Mouse (Mus musculus): ENCODE data around the gene Mertk. TPM values are rescaled to one million over a fixed set of nuclear protein-coding genes. Genes with fewer than 3 reads are reported as not detected.

Mertk gene
- total RNA-seq, 2 experiments from 2014 or later: 9.1 to 15.4 TPM

DNA sequence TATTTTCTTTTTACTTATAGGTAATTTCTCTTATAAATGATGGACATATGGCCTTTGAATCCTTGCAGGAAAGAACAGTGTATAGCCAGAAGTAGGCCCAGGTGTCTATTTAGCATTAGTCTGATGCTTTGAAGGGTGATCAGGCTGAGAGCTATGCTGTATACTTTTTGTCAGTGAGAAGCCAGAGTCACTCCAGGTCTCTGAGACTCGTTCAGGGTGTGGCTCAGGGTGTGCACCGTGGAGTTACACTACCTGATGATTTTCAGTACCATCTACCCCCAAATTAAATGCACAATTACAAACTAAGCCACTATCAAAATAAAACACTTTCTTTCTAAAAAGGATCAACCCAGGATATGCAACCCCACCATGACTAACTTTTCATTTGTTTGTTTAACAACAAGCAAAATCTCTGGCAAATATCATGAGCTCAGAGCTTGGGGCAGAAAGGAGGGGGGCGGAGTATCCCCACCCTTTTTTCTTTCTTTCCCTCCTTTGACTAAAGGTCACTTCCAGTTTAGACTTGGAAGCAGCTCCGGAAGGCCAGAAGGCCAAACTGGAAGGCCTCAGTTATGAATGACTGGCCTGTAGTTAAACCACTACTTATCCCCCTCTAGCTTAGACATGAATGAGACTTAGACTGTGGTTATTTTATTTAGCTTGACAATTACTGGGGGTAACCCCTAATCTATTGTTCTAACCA is 69.9 kb downstream of the Mertk start:
- DNase-seq: no peak

DNA sequence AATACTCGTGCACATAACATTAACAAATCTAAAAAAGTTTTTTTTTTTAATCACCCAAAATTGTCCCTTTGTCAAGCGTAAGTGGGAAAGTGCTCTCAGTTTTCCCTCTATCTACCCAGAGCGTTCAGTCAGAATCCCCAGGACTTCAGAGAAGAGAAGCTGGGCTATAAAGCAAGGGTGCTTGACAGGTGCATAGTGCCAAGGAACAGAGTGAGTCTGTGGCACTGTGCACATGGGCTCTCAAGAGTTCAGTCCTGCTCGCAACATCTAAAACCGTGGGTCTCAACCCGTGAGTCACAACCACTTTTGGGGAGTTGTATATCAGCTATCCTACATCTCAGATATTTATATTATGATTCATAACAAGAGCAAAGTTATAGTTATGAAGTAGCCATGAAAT is 71.8 kb downstream of the Mertk start:
- no peak for DNase-seq

DNA sequence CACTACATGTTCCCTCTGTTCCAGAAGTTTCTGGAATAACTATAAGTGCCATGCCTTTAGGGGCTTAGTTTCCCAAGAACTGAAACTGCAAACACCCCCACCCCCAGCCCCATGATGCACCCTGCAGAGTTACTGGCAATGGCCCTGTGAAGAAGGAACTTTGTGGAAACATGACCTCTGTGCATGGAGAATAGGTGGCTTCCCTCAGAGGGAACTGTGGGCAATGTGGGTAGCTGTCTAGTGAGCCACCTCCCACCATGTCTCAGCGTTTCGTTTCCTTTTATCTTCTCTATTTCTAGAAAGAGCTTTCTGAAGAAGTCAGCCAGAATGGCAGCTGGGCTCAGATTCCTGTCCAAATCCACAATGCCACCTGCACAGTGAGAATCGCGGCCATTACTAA is 72.3 kb downstream of the Mertk start:
- DNase-seq: no peak

DNA sequence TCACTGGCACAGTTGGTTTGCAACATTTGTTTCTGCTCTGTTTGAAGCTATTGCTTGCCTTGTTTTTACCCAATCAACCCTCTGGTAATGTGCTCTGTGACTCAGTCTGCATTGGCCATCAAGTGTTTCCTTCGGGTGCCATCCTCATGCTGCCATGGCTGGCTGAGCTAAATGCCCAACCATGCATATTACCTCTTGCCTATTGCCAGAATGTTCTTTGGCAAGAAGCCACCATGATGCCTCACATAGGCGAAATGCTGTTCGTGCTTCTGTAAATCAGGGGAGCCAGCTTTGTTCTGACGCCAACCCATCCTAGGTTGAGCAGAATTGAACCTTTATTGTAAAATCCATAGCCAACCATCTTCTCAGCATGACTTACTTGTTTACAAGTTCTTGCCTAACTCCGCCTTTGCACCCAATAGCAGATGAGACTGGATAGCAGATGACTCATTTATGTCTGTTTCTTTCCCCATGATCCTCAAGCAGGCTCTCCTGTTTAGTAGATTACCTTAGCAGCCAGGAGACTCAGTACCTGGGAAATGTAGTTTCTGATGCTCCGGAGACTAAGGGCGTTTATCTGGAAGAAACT is 73.1 kb downstream of the Mertk start:
- no peak for DNase-seq

DNA sequence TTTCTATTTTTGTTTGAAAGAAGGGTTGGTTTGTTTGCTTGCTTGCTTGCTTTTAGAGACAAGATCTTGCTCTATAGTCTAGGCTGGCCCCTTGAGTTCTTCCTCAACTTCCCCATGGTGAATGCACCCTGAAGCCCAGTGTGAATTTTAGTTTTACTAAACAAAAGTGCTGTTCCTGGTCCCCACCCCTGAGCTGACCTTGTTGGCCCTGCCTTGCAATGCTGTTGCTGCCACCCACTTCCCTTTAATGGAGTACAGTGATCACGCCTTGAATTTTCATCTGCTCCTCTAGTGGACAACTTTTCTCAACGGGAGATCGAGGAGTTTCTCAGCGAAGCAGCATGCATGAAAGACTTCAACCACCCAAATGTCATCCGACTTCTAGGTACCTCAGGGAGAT is 83.5 kb downstream of the Mertk start:
- no peak for DNase-seq

DNA sequence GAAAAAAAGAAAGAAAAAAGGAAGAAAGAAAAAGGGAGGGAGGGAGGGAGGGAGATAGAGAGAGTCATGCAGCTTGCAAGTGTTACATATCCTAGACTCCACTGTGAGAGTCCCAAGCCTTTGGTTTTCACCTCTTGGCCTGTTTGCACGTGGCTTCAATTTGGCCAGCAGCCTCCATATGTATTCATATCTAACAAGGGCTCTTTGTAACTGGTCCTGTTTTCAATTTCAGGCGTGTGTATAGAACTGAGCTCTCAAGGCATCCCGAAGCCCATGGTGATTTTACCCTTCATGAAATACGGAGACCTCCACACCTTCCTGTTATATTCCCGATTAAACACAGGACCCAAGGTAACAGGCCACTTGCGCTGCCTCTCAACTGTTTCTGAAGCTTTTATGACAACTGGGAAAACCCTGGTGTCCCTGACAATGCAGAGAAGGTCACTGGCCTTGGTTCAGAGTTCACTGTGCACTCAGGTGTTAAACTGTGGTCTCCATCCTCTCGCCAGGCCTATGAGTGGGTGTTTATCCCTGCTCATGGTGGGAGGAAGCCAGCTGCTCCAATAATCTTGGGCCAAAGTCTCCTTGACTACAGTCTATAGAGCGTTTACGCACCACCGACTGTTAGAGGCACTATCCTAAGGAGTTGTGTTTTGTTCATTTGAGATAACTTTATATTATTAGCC is 85.0 kb downstream of the Mertk start:
- DNase-seq: no peak

DNA sequence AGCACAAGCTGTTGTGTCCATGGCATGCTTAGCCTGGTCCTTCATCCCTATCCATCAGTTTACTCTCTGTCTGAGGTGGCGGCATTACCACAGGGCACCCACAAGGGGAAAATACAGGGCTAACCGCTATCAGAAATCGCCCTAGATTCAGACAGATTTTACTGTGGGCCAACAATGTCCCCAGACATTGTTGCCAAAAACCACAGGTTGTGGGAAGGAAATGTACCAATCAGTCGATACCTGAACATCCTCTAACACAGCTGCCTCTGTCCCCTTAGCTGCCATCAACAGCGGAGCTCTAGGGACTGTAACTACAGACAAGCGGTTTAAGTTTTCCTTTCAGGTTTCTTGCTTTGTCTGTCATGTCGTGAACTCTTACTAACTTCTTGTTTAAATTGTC is 86.1 kb downstream of the Mertk start:
- DNase-seq: no peak

DNA sequence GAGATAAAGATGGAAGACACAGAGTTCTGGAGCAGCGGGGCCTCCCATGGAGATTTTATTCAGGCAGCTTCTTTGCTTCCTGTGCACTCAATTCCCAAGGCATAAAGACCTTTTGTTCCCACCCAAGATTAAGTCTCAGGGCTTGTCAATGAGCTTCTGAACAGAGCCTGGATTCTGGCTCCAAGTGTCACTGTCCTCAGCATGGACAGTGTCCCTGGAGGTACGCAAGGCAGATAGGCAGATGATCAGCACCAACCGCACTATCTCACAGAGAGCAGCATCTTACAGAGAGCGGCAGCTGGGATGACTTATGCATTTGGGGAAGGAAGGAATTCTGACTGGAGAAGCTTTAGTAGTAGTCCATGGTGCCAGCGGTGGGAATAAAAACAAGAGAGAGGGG is 87.6 kb downstream of the Mertk start:
- DNase-seq: no peak

DNA sequence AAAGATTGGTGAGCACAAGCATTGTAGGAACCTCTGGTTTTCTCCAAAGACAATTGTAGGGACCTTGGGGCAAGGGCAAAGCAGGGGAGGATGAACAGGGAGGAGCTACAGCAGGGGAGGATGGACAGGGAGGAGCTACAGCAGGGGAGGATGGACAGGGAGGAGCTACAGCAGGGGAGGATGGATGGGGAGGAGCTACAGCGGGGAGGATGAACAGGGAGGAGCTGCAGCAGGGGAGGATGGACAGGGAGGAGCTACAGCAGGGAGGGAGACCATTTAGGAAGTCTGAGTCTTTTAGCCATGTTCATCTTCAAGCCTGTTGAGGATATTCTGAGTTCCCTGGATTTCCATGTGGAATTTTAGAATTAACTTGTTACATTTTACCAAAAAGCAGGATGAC is 88.0 kb downstream of the Mertk start:
- DNase-seq: no peak

DNA sequence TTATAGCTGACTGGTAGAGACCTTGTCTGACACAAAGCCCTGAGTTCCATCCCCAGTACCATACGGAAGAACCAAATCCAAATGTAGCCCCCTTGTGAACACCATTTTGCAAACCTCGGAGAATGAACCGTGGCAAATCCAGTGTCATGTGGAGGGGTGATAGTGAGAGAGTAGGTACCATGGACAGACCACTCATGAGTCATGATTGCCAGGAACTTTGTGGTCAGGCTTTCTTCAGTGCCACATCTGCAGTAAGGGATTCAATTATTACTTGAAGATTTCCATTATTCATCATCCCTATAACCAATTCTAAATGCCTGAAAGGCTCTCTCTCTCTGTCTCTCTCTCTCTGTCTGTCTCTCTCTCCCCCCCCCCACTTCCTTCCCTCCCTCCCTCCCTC is 89.0 kb downstream of the Mertk start:
- DNase-seq: no peak

DNA sequence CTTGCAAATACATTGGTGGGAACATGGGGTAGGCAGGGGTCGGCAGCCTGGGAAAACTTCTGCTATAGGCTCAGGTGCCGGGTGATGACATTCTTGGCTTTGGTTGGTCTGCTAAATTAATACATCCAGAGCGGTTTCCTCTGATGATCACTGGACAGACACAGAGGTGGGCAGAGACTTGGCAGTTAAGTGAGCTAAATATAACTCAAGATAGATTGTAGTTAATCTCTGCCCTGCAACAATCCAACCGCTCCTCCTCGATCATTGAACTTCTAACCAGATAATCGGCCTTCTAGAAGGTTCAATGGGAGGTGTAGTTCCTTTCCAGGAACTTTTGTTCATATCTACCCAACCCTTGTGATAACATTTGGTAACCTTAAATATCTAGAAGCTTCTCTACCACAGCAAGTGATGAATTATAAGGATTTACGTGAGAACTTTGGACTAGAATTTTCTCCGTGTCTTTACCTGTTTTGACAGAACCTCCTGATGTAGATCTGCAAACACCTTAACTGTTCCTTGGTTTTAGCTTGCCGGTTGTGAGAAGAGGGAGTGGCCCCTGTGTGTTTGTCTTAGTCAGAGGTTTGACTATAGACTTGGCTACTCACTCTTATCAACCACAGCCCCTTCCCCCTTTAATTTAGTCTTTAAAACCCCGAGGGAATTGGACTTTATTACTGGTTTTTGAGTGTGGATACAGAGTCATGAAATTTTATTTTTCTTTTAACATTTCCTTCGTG is 92.3 kb downstream of the Mertk start:
- DNase-seq: no peak

DNA sequence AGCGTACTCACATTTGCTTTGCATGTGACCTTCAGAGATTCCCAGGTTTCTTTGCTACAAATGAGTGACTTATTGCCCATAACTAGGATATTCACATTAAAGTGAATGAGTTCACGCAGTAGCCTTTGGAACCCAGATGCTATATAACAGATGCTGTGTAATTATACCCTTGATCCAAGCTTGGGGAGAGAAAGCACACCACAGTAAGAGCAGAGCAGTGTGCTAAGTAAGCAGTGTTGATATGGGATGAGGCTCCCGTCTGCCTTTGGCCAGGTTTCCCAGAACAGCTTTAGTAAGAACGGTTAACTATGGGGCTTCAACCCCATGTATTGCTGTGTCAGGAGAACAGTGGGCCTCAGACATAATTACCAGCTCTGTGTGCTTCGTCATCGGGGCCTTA is 95.2 kb downstream of the Mertk start:
- DNase-seq: no peak

DNA sequence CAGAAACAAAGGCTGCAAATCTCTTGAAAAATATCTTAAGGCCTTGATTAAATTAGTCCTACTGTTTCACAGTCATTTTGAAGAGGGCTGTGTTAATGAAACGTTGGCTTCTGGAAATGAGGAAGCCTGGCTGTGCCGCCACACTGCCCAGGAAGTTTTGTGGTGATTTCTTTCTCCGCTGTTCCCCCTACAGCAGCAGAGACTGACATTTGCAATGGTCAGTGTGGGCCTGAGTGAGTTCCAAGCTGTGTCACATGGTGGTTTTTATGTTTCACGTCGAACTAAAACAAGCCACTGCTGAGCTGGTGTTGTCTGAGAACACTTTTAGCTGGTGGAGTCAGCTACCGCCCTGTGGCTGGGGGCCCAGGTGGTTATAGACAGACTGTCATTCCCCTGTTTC is 97.7 kb downstream of the Mertk start:
- no peak for DNase-seq

DNA sequence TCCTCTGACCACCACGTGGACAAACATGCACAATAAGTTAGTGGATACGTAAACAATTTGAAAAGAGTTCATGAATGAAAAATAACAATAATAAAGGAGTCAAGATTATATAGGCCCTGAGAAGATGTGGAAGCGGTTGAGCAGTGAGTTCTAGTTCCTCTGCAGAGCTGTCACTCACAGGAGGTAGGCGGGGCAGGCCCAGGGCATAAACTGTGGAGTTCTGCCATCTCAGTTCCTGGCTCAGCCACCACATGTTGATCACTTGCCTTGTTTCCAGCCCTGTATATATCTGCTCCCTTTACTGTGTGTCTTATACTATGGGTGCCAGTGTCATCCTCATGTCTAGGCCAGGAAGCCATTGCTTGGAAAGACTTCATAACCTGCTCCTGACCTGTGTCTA is 104.7 kb downstream of the Mertk start:
- peak in 1 of 2 experiments; percentile 10 for DNase-seq

DNA sequence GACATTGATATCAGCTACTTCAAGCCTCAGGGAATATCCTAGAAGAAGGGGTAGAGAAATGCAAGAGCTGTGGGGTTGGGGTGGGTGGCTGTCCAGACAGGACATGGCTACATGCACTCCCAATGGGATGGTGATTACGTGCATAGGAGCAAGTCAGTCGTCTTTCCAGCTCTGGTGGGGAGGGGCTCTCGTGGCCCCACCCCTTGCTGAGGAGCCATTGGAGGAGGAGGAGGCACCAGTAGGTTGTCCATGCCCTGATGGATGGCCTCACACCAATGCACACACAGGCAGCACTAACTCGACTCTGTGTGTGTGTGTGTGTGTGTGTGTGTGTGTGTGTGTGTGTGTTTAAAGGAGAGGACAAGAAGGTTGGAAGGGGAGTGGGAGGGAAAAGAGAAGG is 106.6 kb downstream of the Mertk start:
- DNase-seq: no peak

DNA sequence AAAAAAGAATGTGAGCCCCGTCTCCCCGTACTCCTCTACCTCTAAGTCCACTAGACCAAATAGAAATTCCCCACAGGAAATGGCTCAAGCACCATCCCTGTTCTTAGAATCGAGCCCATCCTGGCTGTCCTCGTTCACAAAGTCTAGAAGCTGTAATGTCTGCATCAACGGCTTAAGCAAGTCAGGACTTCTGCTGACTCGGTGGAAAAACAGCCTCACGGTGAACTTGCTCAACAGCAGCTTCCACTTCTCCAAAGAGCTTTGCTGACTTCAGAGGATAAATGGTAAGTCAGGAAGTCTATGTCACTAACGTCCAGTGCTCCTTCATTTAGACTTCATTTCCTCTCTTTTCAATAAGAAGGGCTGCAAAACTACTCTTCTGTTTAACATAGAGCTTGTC is 107.8 kb downstream of the Mertk start:
- peak; percentile 9 to 12 for DNase-seq

DNA sequence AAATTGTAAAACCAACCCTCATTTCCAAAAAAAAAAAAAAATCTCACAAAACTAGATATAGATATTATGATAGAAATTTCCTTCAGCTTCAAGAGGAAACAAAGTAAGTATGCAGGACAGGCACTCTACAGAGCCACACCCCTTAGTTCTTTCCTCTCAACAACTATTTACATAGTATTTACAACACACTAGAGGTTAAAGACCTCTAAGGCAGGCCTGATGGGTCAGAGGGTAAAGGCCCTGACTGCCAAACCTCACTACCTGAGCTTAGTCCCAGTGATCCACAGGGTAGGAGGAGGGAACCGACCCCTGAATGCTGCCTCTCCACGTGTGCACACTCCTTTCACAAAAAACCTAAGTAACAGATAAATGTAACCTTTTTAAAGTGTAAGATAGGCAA is 114.0 kb downstream of the Mertk start:
- DNase-seq: no peak

DNA sequence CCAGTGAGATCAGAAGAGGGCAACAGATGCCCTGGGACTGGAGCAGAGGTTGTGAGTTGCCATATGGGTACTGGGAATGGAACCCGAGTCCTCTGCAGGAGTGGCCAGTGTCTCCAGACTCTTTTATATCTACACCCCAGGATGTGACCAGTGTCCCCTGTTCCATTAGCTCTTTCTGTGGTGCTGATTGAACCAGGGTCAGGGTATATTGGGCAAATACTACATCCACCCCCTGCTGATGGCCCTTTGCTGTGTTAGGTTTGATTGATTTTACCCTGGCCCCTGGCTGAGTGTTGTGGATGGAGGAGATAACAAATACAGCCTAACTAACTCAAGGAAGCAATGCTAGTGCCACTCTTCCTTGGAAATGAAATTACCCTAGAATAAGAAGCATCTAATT is 117.6 kb downstream of the Mertk start:
- DNase-seq: no peak

DNA sequence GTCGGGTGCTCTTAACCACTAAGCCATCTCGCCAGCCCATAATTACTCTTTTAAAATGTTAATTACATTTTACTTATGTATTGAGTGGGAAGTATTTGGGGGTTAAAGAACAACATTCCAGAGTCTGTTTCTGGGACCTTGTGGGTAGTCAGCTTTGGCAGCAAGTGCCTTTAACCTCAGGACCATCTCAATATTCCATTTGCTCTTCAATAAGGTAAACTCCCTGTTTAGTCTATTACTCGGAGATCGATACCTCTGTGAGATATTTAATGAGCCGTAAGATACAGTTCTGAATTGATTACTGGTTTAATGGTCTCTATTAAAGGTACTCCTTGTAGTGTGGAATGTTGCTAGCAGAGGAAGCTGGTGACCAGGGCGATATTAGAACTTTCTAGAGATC is 118.2 kb downstream of the Mertk start:
- no peak for DNase-seq

DNA sequence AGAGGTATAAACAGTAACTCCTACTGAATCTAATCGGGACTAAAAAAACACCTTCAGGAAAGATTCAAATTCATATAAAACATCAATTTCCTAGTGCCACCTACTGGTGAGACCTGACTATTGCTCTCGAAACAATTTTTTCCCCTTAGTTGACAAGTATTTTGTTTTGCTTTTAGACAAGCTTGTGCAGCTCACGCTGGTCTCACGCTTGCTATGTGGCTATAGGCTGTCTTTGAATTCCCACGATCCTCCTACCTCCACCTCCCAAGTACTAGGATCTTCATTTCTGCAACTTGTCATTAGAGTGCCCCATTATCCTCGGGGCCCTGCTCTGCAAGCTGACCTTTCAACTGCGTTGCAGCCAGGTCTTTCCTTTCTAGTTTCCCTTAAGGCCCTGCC is 118.6 kb downstream of the Mertk start:
- DNase-seq: no peak

DNA sequence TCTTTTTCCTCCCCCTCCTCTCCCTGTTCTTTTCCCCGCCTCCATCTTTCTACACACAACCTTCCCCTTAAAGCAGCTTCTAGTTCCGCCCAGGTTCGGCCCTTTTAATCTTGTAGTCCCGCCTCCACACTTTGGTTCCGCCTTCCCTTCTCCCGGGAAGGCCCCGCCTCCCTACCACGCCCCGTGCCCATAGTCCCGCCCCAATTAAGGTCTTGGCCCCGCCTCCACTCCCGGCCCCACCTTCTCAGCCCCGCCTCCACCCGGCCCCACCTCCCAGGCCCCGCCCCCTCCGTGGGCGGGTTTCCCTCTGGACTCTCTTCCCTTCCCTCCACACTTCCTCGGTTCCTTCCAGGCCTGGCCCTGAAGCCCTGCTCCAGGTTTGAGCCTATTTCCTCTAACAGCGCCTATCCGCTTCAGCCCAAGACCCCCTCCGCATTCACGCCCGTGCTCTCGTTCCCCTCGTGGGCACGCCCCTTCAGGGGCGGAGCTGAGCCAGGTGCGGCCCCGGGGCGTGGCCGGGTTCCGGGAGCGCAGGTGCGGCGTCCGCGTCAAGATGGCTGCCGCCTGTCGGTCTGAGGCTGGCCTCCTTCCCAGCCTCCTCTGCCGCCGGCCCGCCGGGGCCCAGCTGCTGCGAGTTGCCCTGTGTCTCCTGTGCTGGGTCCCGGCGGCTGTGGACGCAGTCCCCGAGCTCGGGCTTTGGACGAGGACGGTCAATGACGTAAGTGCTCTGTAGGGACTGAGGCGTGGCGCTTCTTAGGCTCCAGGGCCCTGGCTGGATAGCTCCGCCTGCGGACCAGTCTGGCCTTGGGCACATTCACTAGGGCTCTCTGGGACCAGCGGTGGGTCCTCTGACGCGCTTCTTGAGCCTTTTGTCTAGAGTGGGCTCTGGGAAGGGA is 119.3 kb downstream of the Mertk start, which contains the start of gene Tmem87b:
Gene Tmem87b (plus strand): TSS at position 333 of the 896 bp plus-strand sequence.
- DNase-seq: peak; percentile 96

Measured in adrenal gland, postnatal 36 days (tissue).